Mouse (Mus musculus) v-Abl transformed pro-B cells (cell line): ENCODE measurements around the gene Acox3.

Experiments
- in situ Hi-C, 2 experiments: fragments of 400-800 bp; cut with MboI; formaldehyde crosslinking; loops; one replicate each; pipeline ENCODE4 v1.15.1; 2025; ENCODE audit not compliant: unreplicated experiment in 2 of 2

Gene Acox3

DNA sequence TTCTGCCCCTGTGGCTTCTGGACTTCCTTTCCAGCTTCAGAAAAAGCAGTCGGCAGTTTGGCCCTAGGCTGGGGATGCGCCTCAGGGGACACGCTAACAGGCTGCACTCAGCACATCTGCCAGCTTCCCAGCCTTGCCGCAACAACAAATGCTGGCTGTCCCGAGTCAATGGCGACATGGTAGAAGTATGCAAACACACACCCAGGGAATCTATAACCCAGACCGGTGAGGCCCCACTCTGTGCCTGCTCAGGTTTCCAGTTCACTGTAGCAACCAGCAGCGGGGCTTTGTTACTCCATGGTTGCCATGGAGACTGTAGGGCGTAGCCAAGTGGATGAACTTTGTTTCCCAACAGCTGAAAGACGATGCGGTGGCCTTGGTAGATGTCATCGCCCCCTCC lies 26.5 kb downstream of the Acox3 start:
- in situ Hi-C loops = loop anchor here in 1 of 2 experiments (5.0 kb wide), 1 partner anchor 33 kb away; no protein-coding TSS in a partner anchor

DNA sequence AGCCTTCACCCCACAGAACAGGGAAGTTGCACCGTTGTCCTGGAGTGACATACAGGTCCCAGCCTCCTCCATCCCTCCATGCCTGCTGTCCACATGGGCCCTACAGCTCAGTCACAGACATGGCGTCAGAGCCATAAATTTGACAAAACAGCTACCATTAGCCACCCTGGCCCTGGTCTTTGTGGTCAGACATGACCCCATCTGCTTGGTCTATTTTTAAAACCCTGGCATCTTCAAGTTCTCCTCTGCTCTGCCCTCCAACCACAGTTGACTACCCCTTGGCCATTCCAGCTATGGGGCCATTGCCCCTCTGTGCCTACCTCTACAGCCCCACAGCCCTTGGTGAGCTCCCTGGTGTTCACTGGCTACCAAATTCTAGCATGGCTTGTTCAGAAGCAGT lies 27.1 kb downstream of the Acox3 start:
- in situ Hi-C loops = loop anchor here in 1 of 2 experiments (5.0 kb wide), 1 partner anchor 32 kb away; no protein-coding TSS in a partner anchor

DNA sequence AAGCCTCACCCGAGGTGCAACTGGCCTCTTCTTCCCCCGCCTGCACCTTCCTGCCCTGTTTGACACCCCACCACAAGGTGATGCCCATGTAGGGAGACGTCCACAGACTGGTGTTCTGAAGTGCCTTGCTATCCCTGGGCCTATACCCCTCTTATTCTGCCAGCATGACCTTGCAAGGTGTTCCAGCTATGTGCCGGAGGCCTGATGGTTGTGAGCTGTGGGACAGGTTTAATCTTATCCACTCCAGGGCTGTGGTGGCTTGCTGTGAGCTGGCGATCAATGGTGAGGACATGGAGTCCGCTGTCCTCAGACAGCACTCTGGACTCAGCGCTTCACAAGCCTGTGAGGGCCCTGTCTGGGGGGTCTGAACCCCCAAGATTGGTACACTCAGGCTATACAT lies 27.5 kb downstream of the Acox3 start:
- in situ Hi-C loops = no loop called here

DNA sequence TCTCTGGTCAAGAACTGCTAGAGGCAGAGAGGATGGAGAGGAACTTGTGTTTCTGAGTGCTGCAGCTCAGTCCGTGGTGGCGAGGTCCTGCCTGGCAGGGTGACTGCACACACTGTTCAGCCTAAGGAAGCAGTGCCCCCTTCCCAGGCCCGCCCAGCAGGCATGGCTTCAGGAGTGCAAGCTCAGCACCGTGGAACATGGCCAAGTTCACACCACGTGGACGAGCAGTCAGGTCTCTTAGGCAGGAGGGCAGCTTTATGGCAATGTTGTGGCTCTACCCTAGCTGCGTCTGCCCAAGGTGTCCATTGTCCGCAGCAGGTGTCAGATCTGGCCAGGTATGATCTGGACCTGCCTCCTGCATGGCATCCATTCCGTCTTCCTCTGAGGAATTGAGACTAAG lies 28.3 kb downstream of the Acox3 start:
- in situ Hi-C loops = no loop called here

DNA sequence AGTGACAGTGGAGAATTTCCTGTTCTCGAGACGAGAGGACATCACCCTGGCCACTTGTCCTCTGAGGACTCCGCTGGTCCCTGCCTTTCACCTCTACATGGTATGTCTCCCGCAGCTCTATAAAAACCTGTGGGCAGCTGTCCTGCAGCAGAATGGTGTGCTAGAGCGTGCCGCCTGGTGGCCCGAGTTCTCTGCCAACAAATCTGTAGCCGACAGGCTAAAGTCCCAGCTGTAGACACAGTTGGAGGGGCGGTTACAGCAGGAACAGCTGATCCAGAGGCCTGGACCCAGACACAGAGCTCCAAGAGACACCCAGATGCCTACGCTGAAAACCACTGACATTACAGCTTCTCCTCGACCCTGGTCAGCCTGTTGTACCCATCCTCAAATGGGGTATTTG lies 29.1 kb downstream of the Acox3 start:
- in situ Hi-C loops = no loop called here

DNA sequence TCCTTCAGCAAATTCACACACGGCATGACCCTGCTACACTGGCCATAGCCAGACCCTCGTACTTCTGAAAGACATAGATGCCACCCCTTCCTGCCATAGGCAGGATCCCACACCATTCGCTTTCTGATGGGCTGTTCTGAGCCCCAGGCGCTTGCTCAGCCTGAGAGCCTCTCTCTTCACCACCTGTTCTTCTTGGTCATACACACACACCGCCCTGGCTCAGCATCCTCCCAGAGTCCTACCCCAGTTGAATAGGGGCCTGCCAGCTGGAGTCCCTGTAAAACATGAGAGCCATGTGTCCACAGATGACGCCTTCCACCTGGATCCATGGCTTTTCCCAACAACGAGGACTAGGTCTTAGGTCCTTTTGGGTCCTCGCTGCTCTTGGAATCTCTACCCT lies 29.9 kb downstream of the Acox3 start:
- in situ Hi-C loops = no loop called here

DNA sequence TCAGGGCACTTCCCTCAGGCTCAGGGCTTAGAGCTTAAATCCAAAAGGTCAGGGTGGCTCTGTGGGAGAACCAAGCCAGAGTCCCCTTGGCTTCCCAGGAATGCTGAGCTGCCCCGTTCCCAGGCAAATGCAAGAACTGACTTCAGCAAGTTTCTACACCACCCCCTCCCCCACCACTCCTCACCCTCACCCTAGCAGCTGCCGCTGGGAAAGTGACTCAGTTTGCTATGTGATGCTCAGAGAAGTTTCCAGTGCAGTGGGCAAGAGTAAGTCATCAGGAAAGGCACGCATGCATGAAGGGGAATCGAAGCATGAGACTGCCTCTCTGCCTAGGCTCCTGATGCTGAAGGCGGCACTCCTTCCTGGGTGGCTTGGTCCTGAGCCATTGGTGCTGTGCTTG lies 34.1 kb downstream of the Acox3 start:
- in situ Hi-C loops = no loop called here

DNA sequence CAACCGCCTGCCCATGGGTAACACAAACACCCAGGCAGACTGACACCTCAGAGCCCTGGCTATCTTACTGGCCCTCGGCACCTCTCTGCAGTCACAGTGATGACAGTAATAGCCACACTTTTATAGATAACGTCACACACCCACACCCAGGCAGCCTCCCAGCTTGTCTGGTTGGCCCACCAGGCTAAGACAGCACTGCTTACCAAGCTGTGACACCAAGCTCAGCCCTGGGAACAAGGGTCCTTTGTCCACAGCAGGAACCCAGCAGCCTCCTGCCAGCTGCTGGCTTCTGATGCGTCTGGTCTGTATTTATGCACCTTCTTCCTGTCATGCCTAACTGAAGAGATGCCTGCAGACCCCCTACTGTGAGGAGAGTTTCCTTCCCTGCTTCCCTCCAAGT lies 38.3 kb downstream of the Acox3 start:
- in situ Hi-C loops = no loop called here

DNA sequence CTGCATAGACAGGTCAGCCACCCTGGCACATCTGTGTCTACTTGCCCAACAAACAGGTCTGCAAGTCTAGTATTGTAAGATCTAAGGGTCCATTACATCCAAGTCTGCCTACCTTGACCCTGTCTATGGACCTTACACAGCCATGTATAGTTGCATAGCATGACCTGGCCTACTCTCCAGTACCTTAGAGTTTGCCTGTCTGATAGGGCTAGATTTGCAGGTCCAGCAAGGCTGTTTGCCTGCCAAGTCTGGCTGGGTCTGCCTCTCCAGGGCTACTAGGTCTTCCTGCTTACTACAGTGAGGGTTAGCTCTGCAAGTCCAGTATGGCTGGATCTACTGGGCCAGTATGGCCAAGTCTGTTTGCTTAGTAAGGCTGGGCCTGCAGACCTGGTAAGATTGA lies 41.0 kb downstream of the Acox3 start:
- in situ Hi-C loops = no loop called here

DNA sequence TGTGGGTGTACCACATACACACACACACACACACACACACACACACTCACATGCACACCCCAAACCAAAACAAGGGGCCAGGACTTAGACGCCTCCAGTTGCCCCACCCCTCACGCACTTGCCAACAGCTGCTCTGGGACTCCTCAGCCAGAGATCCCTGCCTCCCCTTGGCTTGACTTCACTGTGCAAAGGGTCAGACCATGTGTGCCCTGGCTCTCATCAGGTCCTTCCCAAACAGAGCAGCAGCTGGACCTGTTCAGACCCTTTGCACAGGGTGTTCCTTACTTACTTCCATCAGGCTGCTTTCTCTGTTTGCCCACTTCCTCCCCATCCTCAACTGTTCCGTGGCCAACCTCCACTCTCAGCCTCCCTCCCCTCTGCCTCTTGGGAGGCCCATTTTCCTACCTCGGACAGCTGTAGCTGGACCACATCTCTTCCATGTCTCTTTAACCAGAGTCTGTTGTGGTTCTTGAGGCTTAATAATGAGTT lies 42.0 kb downstream of the Acox3 start:
- in situ Hi-C loops = no loop called here

DNA sequence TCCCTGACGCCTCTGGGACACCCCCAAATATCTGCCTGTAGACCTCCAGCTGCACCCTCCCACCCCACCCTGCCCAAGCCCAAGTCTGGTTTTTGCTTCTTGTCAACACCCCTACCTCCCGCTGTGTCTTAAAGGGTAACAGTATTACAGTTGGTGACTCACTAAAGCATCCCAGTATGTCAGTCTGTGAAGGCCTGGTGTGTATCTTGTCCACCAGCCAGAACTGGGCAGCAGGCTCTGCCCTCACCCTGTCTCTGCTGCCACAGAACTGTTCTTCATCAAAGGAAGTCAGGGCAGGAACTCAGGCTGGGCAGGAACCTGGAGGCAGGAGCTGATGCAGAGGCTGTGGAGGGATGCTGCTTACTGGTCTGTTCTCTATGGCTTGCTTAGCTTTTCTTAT lies 43.6 kb downstream of the Acox3 start:
- in situ Hi-C loops = no loop called here

DNA sequence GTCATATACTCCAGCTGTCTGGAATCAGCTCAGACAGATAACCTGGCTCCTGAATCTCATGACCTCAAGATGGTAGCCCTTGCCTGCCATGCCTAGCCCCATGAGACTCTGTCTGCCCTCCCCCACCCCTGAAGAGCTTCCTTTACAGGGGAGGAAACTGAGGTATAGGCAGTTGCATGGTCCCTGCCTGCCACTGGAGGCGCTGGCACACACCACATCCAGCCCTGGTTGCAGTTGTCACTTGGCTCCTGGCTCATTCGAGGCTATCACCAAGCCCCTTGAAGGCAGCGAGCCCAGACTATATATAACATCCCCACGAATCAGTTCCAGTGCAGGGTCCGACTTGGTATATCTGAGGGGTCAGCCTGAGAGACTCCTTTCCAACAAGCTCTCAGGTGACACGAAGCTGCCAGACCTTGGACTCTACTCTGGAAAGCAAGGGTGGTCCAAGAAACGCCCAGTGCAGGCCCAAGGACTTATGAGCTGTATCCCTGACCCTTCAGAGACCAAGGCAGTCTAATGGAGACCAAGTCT lies 44.5 kb downstream of the Acox3 start:
- in situ Hi-C loops = no loop called here

DNA sequence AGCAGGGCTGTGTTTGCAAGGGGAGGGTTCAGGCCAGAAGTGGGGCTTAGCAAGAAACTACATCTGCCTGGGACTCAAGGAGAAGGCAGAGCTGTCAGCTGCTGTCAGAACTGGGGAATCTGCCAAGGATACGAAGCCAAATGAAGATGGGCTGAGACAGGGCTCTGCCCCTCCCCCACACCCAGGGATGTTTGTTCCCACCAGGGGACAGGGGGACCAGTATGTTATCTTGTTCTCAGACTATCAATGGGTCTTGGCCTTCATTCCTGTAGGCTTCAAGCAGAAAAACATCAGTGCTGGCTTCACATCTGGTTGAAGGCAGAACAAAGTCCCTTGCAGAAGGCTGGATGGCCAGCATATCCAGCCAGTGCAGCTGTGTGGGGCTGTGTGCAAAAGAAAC lies 45.8 kb downstream of the Acox3 start:
- in situ Hi-C loops = no loop called here

DNA sequence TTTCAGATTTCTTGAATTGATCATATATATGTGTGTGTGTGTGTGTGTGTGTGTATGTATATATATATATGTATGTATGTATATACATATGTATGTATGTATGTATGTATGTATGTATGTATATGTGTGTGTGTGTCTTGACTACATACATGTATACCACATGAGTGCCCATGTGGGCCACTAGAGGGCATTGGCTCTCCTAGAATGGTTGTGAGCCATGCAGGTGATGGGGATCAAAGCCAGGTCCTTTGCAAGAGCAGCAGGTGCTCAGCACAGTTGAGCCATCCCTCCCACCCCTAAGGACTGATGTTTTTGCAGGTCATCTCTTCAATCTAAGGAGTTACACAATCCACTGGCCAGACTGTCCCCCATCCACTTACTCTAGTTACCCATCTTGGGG lies 46.5 kb downstream of the Acox3 start:
- in situ Hi-C loops = no loop called here

DNA sequence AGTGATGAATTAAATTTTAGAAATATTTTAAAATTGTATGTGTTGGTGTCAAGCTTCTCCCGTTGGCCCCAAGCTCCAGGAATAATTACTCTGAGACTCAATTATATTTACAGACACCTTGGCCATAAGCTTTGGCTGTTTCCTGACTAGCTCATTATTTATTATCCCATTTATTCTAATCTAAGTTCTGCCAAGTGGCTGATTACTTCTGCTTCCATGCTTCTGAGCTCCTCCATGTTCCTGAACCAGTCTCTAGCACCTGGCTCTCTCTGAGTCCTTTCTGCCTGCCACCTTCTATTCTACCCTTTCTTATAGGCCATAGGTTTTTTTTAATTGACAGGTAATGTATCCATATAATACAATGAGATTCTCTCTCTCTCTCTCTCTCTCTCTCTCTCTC lies 47.9 kb downstream of the Acox3 start:
- in situ Hi-C loops = no loop called here

DNA sequence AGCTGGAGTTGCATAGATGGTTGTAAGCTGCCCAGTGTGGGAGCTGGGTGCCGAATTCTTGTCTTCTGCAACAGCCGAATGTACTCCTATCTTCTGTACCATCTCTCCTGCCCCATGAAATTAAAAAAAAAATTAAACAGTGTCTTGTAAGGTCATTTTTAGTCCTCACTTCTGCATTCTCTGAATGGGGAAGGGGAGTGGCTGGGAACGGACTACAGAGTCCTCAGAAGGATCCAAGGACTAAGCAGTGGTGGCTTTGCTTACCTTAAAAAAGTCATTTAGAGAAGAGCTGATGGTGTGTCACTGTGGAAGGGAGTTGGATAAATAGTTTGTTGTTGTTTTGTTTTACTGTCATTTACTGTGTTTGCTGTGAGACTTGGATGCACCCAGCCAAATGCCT lies 48.4 kb downstream of the Acox3 start:
- in situ Hi-C loops = no loop called here

DNA sequence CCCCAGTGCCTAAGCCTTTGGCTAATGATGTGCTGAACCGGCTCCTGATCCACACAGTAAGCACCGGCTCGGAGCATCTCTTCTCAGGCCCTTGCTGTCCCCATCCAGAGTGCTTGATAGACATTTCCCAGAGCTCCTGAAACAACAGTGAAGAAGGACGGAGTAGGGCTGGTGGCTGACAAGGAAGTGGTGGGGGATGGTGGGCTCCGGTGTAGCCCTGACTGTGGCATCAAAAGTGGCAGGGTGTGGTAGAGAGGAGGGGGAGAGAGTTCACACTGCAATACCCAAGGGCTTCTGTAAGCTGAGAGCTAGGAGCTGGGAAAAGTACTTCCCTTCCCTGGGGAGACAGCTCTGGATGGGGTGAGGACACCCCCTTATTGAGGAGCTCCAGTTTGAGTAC lies 48.9 kb downstream of the Acox3 start:
- in situ Hi-C loops = no loop called here

DNA sequence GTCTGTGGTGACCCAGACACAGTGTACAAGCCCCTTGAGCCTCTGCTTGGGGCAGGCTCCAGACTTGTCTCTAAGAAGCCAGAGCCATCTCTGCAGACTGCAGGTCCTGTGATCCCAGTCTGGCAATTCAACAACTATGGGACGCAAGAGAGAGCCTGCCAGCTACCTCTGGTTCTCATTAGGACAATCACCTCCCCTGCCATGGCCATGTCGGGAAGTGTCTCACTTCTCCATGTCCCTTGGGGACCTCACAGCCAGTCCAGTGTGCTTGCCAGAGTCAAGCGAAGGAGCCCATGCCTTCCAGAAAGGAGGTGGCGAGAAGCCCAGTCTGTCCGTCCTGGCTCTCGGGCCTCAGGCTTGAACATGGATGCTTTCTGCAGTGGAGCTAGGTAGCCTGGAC lies 50.0 kb downstream of the Acox3 start:
- in situ Hi-C loops = no loop called here

DNA sequence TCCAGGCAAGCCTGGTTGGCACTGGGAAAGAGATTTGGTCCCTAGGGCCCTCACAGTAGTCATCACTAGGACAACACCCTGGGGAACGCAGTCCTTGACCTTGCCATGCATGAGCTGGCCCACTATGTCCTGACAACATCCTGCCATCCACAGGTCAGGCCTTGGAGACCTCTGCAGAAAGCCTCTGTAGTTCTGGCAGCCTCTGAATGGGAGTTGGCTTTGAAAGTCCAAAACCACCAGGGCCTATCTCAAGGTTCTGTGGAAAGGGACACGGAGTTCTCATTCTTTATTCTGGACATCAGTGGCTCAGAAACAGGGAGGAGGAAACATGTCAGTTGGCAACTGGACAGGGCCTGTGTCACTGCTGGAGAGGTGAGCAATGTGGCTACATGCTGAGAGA lies 53.2 kb downstream of the Acox3 start:
- in situ Hi-C loops = no loop called here

DNA sequence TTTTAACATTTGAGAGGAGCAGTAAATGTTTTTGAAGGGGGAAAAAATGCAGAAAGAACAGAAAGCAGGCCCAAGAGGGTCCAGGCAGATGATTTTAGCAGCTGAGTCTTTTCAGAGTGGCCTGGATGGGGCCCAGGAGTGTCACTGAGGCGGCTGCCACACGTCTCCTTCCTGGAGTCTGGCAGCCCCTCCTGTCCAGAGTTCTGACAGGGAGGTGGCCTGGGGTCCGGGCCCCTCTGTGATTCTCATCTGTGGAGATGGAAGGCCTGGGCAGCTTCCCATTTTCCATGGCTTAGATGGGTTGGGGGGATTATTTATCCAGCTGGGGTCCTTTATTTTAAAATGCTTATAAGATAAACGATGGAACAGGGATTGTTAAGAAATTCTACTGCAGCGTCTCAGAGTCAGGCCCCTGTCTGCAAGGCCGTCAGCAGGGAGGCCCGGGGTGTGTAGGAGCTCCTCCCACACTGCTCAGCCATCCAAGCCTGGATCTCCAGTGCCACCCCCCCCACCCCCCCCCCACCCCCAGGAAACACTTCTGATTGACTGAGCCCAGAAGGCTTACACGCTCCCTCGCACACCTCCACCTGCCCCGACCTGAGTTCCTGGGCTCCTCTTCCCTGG lies 59.2 kb downstream of the Acox3 start:
- in situ Hi-C loops = loop anchor here in 1 of 2 experiments (5.0 kb wide), 1 partner anchor 35 kb away; no protein-coding TSS in a partner anchor

DNA sequence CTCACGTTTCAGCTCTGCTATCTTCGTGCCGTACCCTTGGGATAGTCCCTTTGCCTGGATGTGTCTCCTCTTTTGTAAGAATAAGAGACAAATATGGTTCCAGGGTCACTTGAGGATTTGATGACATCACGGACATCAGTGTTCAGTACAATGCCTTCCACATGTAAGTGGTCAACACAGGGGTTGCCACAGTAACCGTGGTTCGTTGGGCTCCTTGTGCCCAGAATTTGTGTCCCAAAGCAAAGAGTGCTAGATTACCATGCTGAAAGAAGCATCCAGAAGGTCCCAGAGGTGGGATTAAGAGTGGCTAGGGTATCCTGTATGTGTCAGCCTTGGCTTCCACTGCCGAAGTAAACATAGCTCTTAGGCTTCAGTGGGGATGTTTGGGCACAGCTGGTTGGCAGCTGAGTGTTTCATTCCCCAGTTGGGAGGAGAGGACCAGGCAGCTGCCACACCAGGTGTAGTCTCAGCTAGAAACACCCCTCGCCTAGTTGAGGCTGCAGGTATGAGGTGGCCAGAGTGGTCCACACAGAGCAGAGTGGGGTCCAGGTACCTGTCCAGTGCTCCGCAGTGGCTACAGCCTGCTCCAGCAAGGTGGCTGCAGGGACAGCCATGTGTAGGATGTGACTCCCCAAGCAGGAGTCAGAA lies 60.7 kb downstream of the Acox3 start:
- in situ Hi-C loops = loop anchor here in 1 of 2 experiments (5.0 kb wide), 1 partner anchor 36 kb away; no protein-coding TSS in a partner anchor

DNA sequence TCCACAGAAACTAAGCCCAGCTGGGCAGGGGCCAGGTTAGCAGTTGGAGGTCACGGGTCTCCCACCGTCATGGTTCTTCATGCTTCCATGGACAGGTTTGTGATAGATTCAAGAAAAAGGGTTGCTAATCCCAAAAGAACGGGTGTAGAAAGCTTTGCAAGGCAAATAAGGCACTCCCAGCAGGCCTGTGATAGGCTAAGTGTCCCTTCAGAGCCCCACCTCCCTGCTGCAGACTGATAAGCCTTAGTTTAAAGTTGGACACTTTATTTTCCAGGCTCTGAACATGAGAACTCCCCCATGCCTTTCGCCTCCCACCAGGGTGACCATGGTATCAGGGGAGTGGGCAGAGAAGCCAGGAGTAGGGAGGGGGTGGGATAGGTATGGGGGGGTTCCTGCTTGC lies 61.2 kb downstream of the Acox3 start:
- in situ Hi-C loops = loop anchor here in 1 of 2 experiments (5.0 kb wide), 1 partner anchor 37 kb away; no protein-coding TSS in a partner anchor
